Mouse (Mus musculus): ENCODE measurements around the gene Ugt1a10.

DNA sequence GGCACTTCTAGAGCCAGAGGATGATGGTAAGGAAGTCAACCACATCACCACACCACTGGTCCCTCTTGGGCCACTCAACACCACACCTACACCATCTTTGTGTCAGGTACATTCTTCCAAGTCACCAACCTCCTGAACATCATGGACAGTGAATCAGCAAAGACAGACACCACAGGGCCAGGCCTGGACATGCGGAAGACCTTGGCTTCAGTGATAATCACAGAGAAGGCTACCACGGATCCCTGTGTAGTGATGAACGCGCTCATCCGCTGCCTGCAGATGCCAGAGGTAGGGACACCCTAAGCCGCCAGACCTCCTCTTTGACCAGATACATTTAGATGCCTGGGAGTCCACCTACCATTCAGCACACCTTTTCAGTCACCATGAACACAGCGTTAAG, 172.9 kb downstream of the Ugt1a10 start:
- TF ChIP-seq POLR2A (IDR thresholded peaks at IDR 0.05; ENCODE audit: low read depth, low read length): no peak
- TF ChIP-seq CTCF (conservative IDR thresholded peaks at IDR 0.05; ENCODE audit: insufficient read depth, insufficient read length, low read depth, low read length): no peak

Measured in kidney, adult 2 months (tissue).